Mouse (Mus musculus) sigmoid colon, adult 10 weeks (tissue): Measurements from ENCODE around the gene Pbp2. TPM values are rescaled to one million over a fixed set of nuclear protein-coding genes. Genes with fewer than 3 reads are reported as not detected.

Experiments used
- polyA plus RNA-seq: library from polyadenylated mRNA; stranded (reverse); fragments of 350-450 nt; fragmentation: Illumina TruSeq; extraction: RNeasy Lipid Tissue Mini Kit (QIAGEN cat#74804); gene quantifications from one replicate; pipeline ENCODE4 v1.2.3, GENCODE M21; 2014; ENCODE audit warnings: low read depth, low replicate concordance

The Pbp2 gene
- not detected for polyA plus RNA-seq

GRCm38 (mm10) chr6:135310305-135310704, at the start of gene Pbp2:
TSS of gene Pbp2 (minus strand) at chr6:135310405.

Other genes starting within 250 kb of the Pbp2 start
- 44.1 TPM for gene Gprc5a, start 244.8 kb downstream of the Pbp2 start, polyA plus RNA-seq
- gene Gprc5d, start 192.1 kb downstream of the Pbp2 start, polyA plus RNA-seq = not detected
- 2.0 TPM for gene Fam234b, start 112.4 kb downstream of the Pbp2 start, polyA plus RNA-seq
- 1.5 TPM for gene Hebp1, start 112.4 kb downstream of the Pbp2 start, polyA plus RNA-seq
- not detected for gene Gsg1, start 56.1 kb downstream of the Pbp2 start, polyA plus RNA-seq
- 1,123 TPM for gene Emp1, start 52.1 kb upstream of the Pbp2 start, polyA plus RNA-seq